Mouse (Mus musculus): ENCODE measurements at regions not wholly inside any gene's neighbourhood (a gene's known extent, or its start where the extent isn't known, plus 50 kb on each side); places are given as distances from the start of the nearest gene placed in this dataset.

GRCm38 (mm10) chr1:119221901-119222300 lies 168.5 kb upstream of the Gli2 start:
- no peak for TF ChIP-seq POLR2A (IDR thresholded peaks at IDR 0.05; ENCODE audit: borderline replicate concordance, extremely low read depth, insufficient read depth, insufficient read length, poor library complexity, severe bottlenecking)
- TF ChIP-seq CTCF (IDR thresholded peaks at IDR 0.05; ENCODE audit: borderline replicate concordance, extremely low read depth, insufficient read depth, insufficient read length), result no peak
- DNase-seq (ENCODE audit: low read depth), result peak; percentile 23

DNA sequence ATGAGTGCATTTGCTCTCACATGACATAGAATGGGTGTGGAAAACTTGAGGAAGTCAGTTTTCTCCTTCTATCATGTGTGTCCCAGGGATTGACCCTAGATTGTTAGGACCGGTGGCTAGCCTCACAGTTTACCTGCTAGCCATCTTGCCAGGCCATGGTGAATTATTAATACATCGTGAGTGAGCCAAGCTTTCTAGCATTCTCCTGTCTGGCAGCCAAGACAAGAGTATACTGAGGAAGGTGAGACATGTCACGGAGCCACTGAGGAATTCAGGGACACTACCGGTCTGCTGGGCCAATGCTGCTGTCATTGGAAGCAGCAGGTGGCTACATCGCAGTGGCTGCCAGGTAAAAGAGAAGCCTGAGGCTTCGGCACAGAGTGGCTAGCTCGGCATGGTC lies 167.6 kb upstream of the Gli2 start:
- no peak for DNase-seq (ENCODE audit: low read depth)
- no peak for TF ChIP-seq CTCF (IDR thresholded peaks at IDR 0.05; ENCODE audit: borderline replicate concordance, extremely low read depth, insufficient read depth, insufficient read length)
- TF ChIP-seq POLR2A (IDR thresholded peaks at IDR 0.05; ENCODE audit: borderline replicate concordance, extremely low read depth, insufficient read depth, insufficient read length, poor library complexity, severe bottlenecking), result no peak

GRCm38 (mm10) chr1:119219817-119220216 lies 166.4 kb upstream of the Gli2 start:
- no peak for DNase-seq (ENCODE audit: low read depth)
- TF ChIP-seq POLR2A (IDR thresholded peaks at IDR 0.05; ENCODE audit: borderline replicate concordance, extremely low read depth, insufficient read depth, insufficient read length, poor library complexity, severe bottlenecking) (no peak), CTCF (IDR thresholded peaks at IDR 0.05; ENCODE audit: borderline replicate concordance, extremely low read depth, insufficient read depth, insufficient read length) (no peak)

DNA sequence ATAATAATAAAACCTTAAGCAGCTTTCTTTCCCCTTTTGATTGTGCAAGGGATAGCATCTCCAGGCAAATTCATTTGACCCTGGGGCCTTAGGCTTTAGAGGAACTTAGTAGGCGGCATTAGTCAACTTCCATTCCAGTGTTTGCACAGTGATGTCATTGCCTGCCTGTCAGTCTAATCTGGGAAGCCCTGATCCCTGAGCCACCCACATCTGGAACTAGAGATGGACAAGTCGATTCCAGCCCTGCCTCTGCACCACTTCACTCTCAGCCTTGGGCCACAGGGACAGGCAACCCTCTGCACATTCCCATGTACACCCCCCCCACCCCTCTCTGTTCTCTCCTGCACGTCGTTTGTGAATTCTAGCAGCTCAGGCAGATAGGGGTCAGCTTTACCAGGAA lies 164.0 kb upstream of the Gli2 start:
- DNase-seq (ENCODE audit: low read depth), result no peak
- TF ChIP-seq POLR2A (IDR thresholded peaks at IDR 0.05; ENCODE audit: borderline replicate concordance, extremely low read depth, insufficient read depth, insufficient read length, poor library complexity, severe bottlenecking), result no peak
- no peak for TF ChIP-seq CTCF (IDR thresholded peaks at IDR 0.05; ENCODE audit: borderline replicate concordance, extremely low read depth, insufficient read depth, insufficient read length)

- DNase-seq (ENCODE audit: low read depth), result no peak
Measured at GRCm38 (mm10) chr1:119209607-119210007, 156.2 kb upstream of the Gli2 start.

GRCm38 (mm10) chr1:119202456-119202855 lies 149.0 kb upstream of the Gli2 start:
- DNase-seq (ENCODE audit: low read depth), result peak; percentile 80
- TF ChIP-seq CTCF (IDR thresholded peaks at IDR 0.05; ENCODE audit: borderline replicate concordance, extremely low read depth, insufficient read depth, insufficient read length) (no peak), POLR2A (IDR thresholded peaks at IDR 0.05; ENCODE audit: borderline replicate concordance, extremely low read depth, insufficient read depth, insufficient read length, poor library complexity, severe bottlenecking) (no peak)

More at GRCm38 (mm10) chr1:119209607-119210007, 156.2 kb upstream of the Gli2 start:
- TF ChIP-seq POLR2A (IDR thresholded peaks at IDR 0.05; ENCODE audit: borderline replicate concordance, extremely low read depth, insufficient read depth, insufficient read length, poor library complexity, severe bottlenecking) (no peak), CTCF (IDR thresholded peaks at IDR 0.05; ENCODE audit: borderline replicate concordance, extremely low read depth, insufficient read depth, insufficient read length) (no peak)

DNA sequence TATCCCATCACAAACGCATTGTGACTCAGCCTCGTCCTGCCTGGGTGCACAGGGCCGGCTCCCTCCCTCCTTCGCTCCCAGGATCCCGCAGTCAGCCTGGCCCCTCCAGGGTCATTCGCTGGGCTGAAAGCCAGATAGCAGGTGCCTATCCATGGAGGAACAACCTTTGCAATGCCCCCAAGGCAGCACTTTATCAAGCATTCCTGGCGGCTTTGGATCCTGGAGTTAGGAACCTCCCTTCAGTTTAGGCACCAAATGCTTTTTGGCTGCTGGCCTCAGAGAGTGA lies 143.9 kb upstream of the Gli2 start:
- no peak for DNase-seq (ENCODE audit: low read depth)
- TF ChIP-seq POLR2A (IDR thresholded peaks at IDR 0.05; ENCODE audit: borderline replicate concordance, extremely low read depth, insufficient read depth, insufficient read length, poor library complexity, severe bottlenecking), result no peak
- TF ChIP-seq CTCF (IDR thresholded peaks at IDR 0.05; ENCODE audit: borderline replicate concordance, extremely low read depth, insufficient read depth, insufficient read length), result no peak

DNA sequence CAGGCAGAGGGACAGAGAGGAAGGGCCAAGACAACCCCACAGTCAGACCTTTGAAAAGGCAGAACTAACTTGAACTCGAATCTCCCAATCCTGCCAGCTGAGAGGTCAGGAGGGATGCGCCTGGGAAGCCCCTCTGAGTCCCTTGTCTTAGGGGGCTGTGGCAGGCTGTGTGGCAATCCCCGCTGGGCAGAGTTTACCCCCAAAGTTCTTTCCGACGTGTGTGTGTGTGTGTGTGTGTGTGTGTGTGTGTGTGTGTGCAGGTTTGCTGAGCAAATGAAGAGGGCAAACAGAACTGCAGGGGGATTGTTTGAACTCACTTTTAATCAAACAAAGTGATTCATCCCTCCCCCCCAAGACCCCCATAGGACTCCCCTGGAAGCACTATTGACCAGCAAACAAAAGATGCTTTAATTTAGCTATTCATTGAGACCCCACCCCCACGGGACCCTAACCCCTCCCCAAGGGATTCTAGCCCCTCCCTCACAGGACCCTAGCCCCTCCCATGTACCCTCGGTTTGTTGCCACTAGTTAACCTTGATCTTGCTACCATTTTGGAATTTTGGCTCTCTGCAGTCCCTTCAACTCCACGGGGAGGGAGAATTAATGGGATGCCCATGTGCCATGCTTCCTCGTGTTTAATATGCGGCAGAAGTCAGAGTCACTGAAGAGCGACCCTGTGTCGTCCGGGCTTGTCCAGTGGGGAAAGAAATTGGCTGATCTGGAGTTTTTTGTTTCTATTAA lies 143.4 kb upstream of the Gli2 start:
- TF ChIP-seq CTCF (IDR thresholded peaks at IDR 0.05; ENCODE audit: borderline replicate concordance, extremely low read depth, insufficient read depth, insufficient read length), result no peak
- no peak for TF ChIP-seq POLR2A (IDR thresholded peaks at IDR 0.05; ENCODE audit: borderline replicate concordance, extremely low read depth, insufficient read depth, insufficient read length, poor library complexity, severe bottlenecking)
- DNase-seq (ENCODE audit: low read depth), result no peak

DNA sequence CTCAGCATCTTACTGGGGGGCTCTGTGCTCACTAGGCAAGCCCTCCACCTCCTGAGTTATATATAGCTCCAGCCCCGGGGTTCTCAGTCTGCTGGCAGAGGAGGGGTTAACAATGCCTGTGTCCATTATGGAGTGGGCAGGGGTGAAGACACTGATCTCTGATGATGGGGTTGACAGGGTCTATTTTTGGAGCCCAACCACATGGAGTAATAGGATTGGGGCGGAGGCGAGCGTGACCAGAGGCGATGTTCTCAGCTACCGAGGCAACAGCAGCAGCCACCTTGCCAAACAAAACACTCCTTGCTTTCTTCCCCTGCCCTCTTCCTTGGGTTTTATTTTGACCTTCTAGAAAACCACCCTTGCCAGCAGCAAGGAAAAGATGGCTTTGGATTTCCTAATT lies 141.1 kb upstream of the Gli2 start:
- TF ChIP-seq CTCF (IDR thresholded peaks at IDR 0.05; ENCODE audit: borderline replicate concordance, extremely low read depth, insufficient read depth, insufficient read length) (no peak), POLR2A (IDR thresholded peaks at IDR 0.05; ENCODE audit: borderline replicate concordance, extremely low read depth, insufficient read depth, insufficient read length, poor library complexity, severe bottlenecking) (no peak)
- peak; percentile 16 for DNase-seq (ENCODE audit: low read depth)

DNA sequence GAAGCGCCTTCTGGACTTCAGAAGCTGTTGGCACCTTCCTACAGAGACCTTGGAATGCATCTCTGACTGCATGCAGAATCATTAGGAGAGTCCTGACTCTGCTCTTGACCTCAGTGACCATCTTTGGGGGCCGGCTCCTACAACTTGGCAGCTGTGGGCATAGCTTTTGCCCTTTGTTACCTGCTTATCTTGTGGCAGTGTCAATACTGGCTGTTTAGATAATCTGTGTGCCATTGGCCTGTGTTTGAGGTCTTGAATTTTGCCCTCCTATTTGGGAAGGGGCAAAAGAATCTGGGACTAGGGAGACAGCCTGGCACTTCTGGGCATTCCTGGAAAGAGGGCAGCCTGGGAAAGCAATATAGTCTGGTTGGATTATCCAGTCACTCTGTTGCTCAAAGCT lies 137.8 kb upstream of the Gli2 start:
- no peak for DNase-seq (ENCODE audit: low read depth)
- no peak for TF ChIP-seq POLR2A (IDR thresholded peaks at IDR 0.05; ENCODE audit: borderline replicate concordance, extremely low read depth, insufficient read depth, insufficient read length, poor library complexity, severe bottlenecking)
- TF ChIP-seq CTCF (IDR thresholded peaks at IDR 0.05; ENCODE audit: borderline replicate concordance, extremely low read depth, insufficient read depth, insufficient read length), result no peak

DNA sequence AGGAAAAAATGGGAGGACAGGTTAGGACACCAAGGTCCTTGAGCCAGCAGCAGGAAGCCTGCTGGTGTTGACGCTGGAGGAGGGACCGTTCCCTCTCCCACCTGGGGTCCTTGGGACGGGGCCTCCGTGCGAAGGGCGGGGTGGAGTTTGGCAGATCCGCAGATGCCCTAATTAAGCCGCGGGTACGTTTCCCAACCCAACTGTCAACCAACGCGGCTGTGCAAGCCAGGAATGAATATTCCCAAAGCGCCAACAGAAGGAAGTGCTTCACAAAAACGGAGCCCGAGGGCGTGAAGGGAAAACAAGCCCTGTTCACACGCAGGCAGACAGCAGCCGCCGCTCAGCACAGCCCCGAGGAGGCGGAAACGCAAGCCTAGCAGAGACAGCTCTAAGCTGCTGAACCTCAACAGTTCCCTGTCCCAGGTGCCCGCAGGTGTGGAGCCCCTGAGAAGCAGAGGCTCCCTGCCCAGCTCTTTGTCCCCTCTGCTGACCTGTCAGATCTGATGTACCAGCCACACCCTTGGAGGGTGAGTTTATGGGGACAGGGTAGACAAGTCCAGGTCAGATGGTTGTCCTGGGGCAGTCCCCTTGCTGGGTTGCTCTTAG lies 136.1 kb upstream of the Gli2 start:
- TF ChIP-seq CTCF (IDR thresholded peaks at IDR 0.05; ENCODE audit: borderline replicate concordance, extremely low read depth, insufficient read depth, insufficient read length) (no peak), POLR2A (IDR thresholded peaks at IDR 0.05; ENCODE audit: borderline replicate concordance, extremely low read depth, insufficient read depth, insufficient read length, poor library complexity, severe bottlenecking) (no peak)

GRCm38 (mm10) chr1:119187301-119187700 lies 133.9 kb upstream of the Gli2 start:
- TF ChIP-seq POLR2A (IDR thresholded peaks at IDR 0.05; ENCODE audit: borderline replicate concordance, extremely low read depth, insufficient read depth, insufficient read length, poor library complexity, severe bottlenecking) (no peak), CTCF (IDR thresholded peaks at IDR 0.05; ENCODE audit: borderline replicate concordance, extremely low read depth, insufficient read depth, insufficient read length) (no peak)
- no peak for DNase-seq (ENCODE audit: low read depth)

More for the DNA sequence above, 136.1 kb upstream of the Gli2 start:
- DNase-seq (ENCODE audit: low read depth), result peak; percentile 93

All from brain, embryonic 14.5 days (tissue).